Comparison of ENCODE assay signal across 10 mouse cellular contexts in the genomic region with DNA sequence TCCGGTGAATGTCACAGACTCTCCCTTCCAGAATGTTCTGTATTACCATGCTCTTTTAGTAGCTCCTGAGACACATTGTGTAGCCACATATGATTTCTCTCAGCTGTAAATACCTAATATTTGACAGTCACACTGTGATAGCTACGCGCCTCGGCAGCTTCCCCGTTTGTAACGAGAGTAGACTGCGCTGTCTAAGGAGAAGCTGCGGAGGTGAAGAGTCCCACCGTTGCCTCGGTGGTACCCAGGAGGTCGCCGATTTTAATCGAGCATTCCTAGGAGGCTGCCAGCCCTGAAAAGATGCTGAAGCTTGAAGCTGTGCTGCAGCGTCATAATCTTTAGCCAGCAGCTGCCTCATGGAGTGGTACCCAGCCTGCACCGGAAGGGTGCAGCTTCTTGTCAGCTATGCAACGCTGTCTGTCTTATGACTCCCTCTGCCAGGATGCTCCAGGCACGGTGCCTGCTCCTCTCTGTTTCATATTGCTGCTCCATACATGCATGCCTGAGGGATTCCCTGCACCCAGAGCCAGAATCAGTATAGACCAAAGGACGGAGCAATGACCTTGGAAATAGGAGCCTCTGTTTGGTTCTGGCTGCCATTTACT. TPM values are rescaled to one million over a fixed set of nuclear protein-coding genes. Genes with fewer than 3 reads are reported as not detected.
DNase-seq lines count a peak whose midpoint lies in the region; ATAC-seq and TF ChIP-seq lines count a peak whose summit lies in the region.
"Had no signal": no experiment of that assay in that cellular context is flagged by ENCODE, and none has a peak within 500 bp of the region (broad histone marks: within the 10 kb centered on the region; RNA-seq: fewer than 3 reads in every experiment).

No protein-coding gene starts in this region.

- no peak overlapping the region for H3K4me2 ChIP-seq in hindbrain, postnatal 0 days (ENCODE audit: low read depth, low read length)
- peak overlapping the region; percentile 0; the same call in 1 of the 2 replicates for H3K4me2 ChIP-seq in neural tube, embryonic 15.5 days
- H3K4me2 ChIP-seq: heart, embryonic 12.5 days had no signal

- H3K9me3 ChIP-seq in hindbrain, postnatal 0 days (ENCODE audit: low read length): no peaks in the 10 kb centered on the region
- no peaks in the 10 kb centered on the region for H3K9me3 ChIP-seq in neural tube, embryonic 15.5 days (replicated peaks)
- H3K9me3 ChIP-seq: heart, embryonic 12.5 days had no signal

- ATAC-seq in hindbrain, postnatal 0 days: peak; percentile 35; the same call in 1 of the 2 replicates
- ATAC-seq in neural tube, embryonic 15.5 days (ENCODE audit: low FRiP score): peak; percentile 56
- ATAC-seq: lung, postnatal 0 days had no signal

- 64% methylated on average over 18 of the region's 18 CpGs for WGBS in hindbrain, postnatal 0 days
- WGBS in neural tube, embryonic 15.5 days: 69% methylated on average over 18 of the region's 18 CpGs
- 86% methylated on average over 18 of the region's 18 CpGs for WGBS in lung, adult 2 months

- no peak; the same call in 1 of the 2 replicates for TF ChIP-seq CTCF in left cerebral cortex, adult 2 months (IDR thresholded peaks at IDR 0.05)
- TF ChIP-seq CTCF in hindbrain, postnatal 0 days (IDR thresholded peaks at IDR 0.05; ENCODE audit: low read depth): peak; percentile 13; the same call in 1 of the 2 replicates
- no peak for TF ChIP-seq CTCF in lung, adult 2 months (IDR thresholded peaks at IDR 0.05; ENCODE audit: insufficient read depth, low read length)

- H3K36me3 ChIP-seq in hindbrain, postnatal 0 days (ENCODE audit: insufficient read depth, low read length): no peaks in the 10 kb centered on the region
- no peaks in the 10 kb centered on the region for H3K36me3 ChIP-seq in neural tube, embryonic 15.5 days
- H3K36me3 ChIP-seq: heart, embryonic 12.5 days had no signal

- peak; percentile 24 to 37 for DNase-seq in cerebellum, postnatal 10 days
- no peak for DNase-seq in cerebellum, adult 8-10 months
- DNase-seq in left cerebral cortex, postnatal 25 days (ENCODE audit: low spot score in 2 of 2): peak; percentile 10 to 23
- no peak for DNase-seq in left cerebral cortex, adult 2 months (ENCODE audit: extremely low spot score in 1 of 2, low spot score in 2 of 2)
- DNase-seq in hindbrain, postnatal 0 days (ENCODE audit: low spot score): peak; percentile 35
- no peak for DNase-seq in thymus, postnatal 25 days
- no peak for DNase-seq in lung, adult 2 months

- H3K9ac ChIP-seq in hindbrain, postnatal 0 days (replicated peaks; ENCODE audit: low read length): no peak overlapping the region
- H3K9ac ChIP-seq in neural tube, embryonic 15.5 days (replicated peaks): no peak overlapping the region
- H3K9ac ChIP-seq: heart, embryonic 12.5 days had no signal

- no peak overlapping the region for H3K4me3 ChIP-seq in left cerebral cortex, adult 2 months
- no peak overlapping the region for H3K4me3 ChIP-seq in hindbrain, postnatal 0 days (ENCODE audit: low read length)
- no peak overlapping the region for H3K4me3 ChIP-seq in neural tube, embryonic 15.5 days (replicated peaks)
- H3K4me3 ChIP-seq in lung, adult 2 months (replicated peaks; ENCODE audit: extremely low read depth, low read depth, low read length): no peak overlapping the region
- H3K4me3 ChIP-seq: heart, embryonic 12.5 days had no signal

- intact Hi-C loops in left cerebral cortex, postnatal 25 days (cut with DNase I): loop anchor here (1.0 to 5.0 kb wide), 3 partner anchors 171 to 402 kb away; no protein-coding TSS in a partner anchor
- intact Hi-C loops in left cerebral cortex, adult 2 months (cut with DNase I): loop anchor here (1.0 to 5.0 kb wide), 4 partner anchors 99 to 402 kb away; no protein-coding TSS in a partner anchor

- H3K27ac ChIP-seq in left cerebral cortex, adult 2 months: no peak overlapping the region
- no peak overlapping the region for H3K27ac ChIP-seq in hindbrain, postnatal 0 days
- no peak overlapping the region for H3K27ac ChIP-seq in neural tube, embryonic 15.5 days (replicated peaks)

- no peak for TF ChIP-seq POLR2A in lung, adult 2 months (IDR thresholded peaks at IDR 0.05; ENCODE audit: borderline replicate concordance, extremely low read depth, low read depth, low read length)

- H3K27me3 ChIP-seq in hindbrain, postnatal 0 days (ENCODE audit: insufficient read depth, low read length): no peaks in the 10 kb centered on the region
- H3K27me3 ChIP-seq in neural tube, embryonic 15.5 days (replicated peaks): no peaks in the 10 kb centered on the region

- H3K4me1 ChIP-seq in hindbrain, postnatal 0 days (ENCODE audit: insufficient read depth, low read length): no peaks in the 10 kb centered on the region; the same call in 1 of the 2 replicates
- peaks cover 5% of the 10 kb centered on the region; the same call in 1 of the 2 replicates for H3K4me1 ChIP-seq in neural tube, embryonic 15.5 days
- H3K4me1 ChIP-seq in lung, adult 2 months (ENCODE audit: control insufficient read depth, insufficient read depth, low read length): no peaks in the 10 kb centered on the region
- H3K4me1 ChIP-seq: heart, embryonic 12.5 days had no signal

RNA-seq across cellular contexts. Expression of gene Masp1, which starts 30.5 kb away (rescaled TPM):
- 10 to 100 TPM; 13.8 to 14.5 TPM for total RNA-seq in left cerebral cortex, postnatal 25 days (2021)
- total RNA-seq in left cerebral cortex, adult 2 months (2021): 10 to 100 TPM; 12.6 to 14.6 TPM
- 24.7 and 34.8 TPM in 2 replicates for total RNA-seq in hindbrain, postnatal 0 days (2014; rRNA removed)
- 21.4 and 21.9 TPM in 2 replicates for polyA plus RNA-seq in hindbrain, postnatal 0 days (2015; fragmentation: Nextera tagmentation; extraction: Ambion mirVana)
- polyA plus RNA-seq in neural tube, embryonic 15.5 days (2015; fragmentation: Nextera tagmentation; extraction: Ambion mirVana): 23.0 and 25.6 TPM in 2 replicates
- polyA plus RNA-seq in lung, adult 2 months (2012; rRNA removed): 1.6 and 2.2 TPM in 2 replicates

RNA-seq across cellular contexts. Expression of gene Rtp4, which starts 31.0 kb away (rescaled TPM):
- total RNA-seq in left cerebral cortex, postnatal 25 days (2021): 1 to 10 TPM; 1.5 TPM
- 1 to 10 TPM; 1.7 to 2.4 TPM for total RNA-seq in left cerebral cortex, adult 2 months (2021)
- 4.7 and 11.7 TPM in 2 replicates for total RNA-seq in hindbrain, postnatal 0 days (2014; rRNA removed)
- polyA plus RNA-seq in hindbrain, postnatal 0 days (2015; fragmentation: Nextera tagmentation; extraction: Ambion mirVana): 8.6 and 9.9 TPM in 2 replicates
- 5.2 and 10.5 TPM in 2 replicates for polyA plus RNA-seq in neural tube, embryonic 15.5 days (2015; fragmentation: Nextera tagmentation; extraction: Ambion mirVana)
- 11.5 and 21.3 TPM in 2 replicates for polyA plus RNA-seq in lung, adult 2 months (2012; rRNA removed)

Comparison
In these comparisons a context has a peak if more than half of its experiments do, and no peak if none do; other contexts are left out.
1. DNase-seq: peak in cerebellum, postnatal 10 days (2 of 2), left cerebral cortex, postnatal 25 days (2 of 2) and hindbrain, postnatal 0 days (single experiment); none in cerebellum, adult 8-10 months (single experiment), left cerebral cortex, adult 2 months (0 of 2), thymus, postnatal 25 days (single experiment) and lung, adult 2 months (single experiment).